Mouse (Mus musculus) E14TG2a.4 (cell line): Measurements from ENCODE around the gene Prkd2.
A peak's percentile ranks its signal among the peaks of the same experiment; 100 is the strongest.

Experiments
- H3K27me3 ChIP-seq: 2 replicates; pipeline ENCODE4 v1.6.1; 2014; ENCODE audit warnings: low read length, control low read depth; ENCODE audit not compliant: insufficient read depth
- H3K36me3 ChIP-seq: 2 replicates; pipeline ENCODE4 v1.6.1; 2014; ENCODE audit warnings: low read length, control low read depth; ENCODE audit not compliant: insufficient read depth
- H3K4me1 ChIP-seq: replicated peaks from 2 replicates; pipeline ENCODE4 v1.6.1; 2014; ENCODE audit warnings: low read depth, low read length, control low read depth
- H3K4me3 ChIP-seq: replicated peaks from 2 replicates; pipeline ENCODE4 v1.5.1; 2014; ENCODE audit warnings: mild to moderate bottlenecking, low read length
- H3K9me3 ChIP-seq: 2 replicates; pipeline ENCODE4 v1.6.1; 2014; ENCODE audit warnings: low read length, control low read depth
- CTCF ChIP-seq: conservative IDR thresholded peaks from 2 replicates; pipeline ENCODE4 v1.5.1; 2014; ENCODE audit warnings: low read length
- NANOG ChIP-seq: IDR thresholded peaks from 2 replicates; pipeline ENCODE4 v1.6.1; 2014; ENCODE audit warnings: borderline replicate concordance, low read length, mixed read lengths
- POU5F1 ChIP-seq: IDR thresholded peaks from 2 replicates; pipeline ENCODE4 v1.6.1; 2014; ENCODE audit warnings: low read length, borderline replicate concordance

The Prkd2 gene

DNA sequence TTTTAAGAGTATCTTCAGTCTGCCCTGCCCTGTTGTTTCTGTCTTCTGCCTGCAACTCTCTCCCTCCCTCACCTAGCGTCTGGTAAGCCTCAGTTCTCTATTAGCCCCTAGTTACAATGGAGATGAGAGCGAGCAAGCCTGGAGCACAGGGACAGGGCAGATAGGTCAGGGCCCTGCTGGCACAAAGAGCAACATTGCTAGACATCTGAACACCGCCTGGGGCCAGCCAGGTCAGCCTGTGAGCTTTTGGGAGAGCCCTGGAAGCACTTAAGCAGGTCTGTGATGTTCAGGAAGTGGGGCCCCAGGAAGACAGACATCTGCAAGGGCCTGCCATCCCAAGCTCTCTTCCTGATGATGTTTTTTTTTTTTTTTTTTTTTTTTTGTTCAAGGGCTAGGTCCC, 21.6 kb upstream of the Prkd2 start:
- Histone ChIP-seq H3K4me3 (no peak overlapping the region), H3K36me3 (peaks cover 77% of the 10 kb centered on the region), H3K27me3 (no peaks in the 10 kb centered on the region), H3K9me3 (no peaks in the 10 kb centered on the region), H3K4me1 (peaks cover 60% of the 10 kb centered on the region)
- no peak for TF ChIP-seq NANOG
- no peak for TF ChIP-seq CTCF
- no peak for TF ChIP-seq POU5F1

GRCm38 (mm10) chr7:16821669-16822101, 21.0 kb upstream of the Prkd2 start:
- no peak for TF ChIP-seq CTCF
- TF ChIP-seq POU5F1: no peak
- no peak for TF ChIP-seq NANOG
- Histone ChIP-seq H3K36me3 (peaks cover 82% of the 10 kb centered on the region), H3K4me1 (peaks cover 65% of the 10 kb centered on the region), H3K27me3 (no peaks in the 10 kb centered on the region), H3K9me3 (no peaks in the 10 kb centered on the region), H3K4me3 (no peak overlapping the region)

DNA sequence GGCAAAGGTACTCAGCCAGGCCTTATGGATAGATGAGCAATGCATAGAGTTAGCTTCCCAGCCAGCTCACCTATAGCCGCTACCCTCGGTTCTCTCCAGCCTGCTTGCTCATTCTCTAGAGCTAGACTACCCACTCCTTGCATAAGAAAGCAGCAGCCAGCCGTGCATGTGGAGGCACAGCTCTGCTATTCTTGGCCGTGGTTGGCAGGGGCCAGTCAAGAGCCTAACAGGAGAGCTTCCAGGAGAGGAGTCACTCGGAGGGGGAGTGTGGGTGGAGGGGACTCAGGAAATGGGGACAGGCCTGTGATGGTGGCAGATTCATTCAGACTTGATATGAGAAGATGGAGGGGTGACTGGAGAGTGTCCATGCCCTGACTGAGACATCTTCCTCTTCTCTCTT, 19.0 kb upstream of the Prkd2 start:
- no peak overlapping the region for H3K4me3 ChIP-seq
- H3K27me3 ChIP-seq: no peaks in the 10 kb centered on the region
- no peaks in the 10 kb centered on the region for H3K9me3 ChIP-seq
- H3K36me3 ChIP-seq: peaks cover 92% of the 10 kb centered on the region
- H3K4me1 ChIP-seq: peaks cover 46% of the 10 kb centered on the region
- TF ChIP-seq CTCF (no peak), NANOG (no peak), POU5F1 (no peak)

GRCm38 (mm10) chr7:16825785-16826184, 16.9 kb upstream of the Prkd2 start:
- Histone ChIP-seq H3K4me1 (peaks cover 40% of the 10 kb centered on the region), H3K4me3 (no peak overlapping the region), H3K36me3 (peaks cover 97% of the 10 kb centered on the region), H3K9me3 (no peaks in the 10 kb centered on the region), H3K27me3 (no peaks in the 10 kb centered on the region)
- TF ChIP-seq CTCF: 0 out of 2 replicates have a peak, but pooled peaks have one; percentile 11
- no peak for TF ChIP-seq POU5F1
- TF ChIP-seq NANOG: no peak

GRCm38 (mm10) chr7:16826571-16826970, 16.1 kb upstream of the Prkd2 start:
- TF ChIP-seq NANOG: no peak
- no peak for TF ChIP-seq POU5F1
- TF ChIP-seq CTCF: no peak
- no peaks in the 10 kb centered on the region for H3K27me3 ChIP-seq
- peak overlapping the region; percentile 52; the same call in 1 of the 2 replicates for H3K4me3 ChIP-seq
- H3K4me1 ChIP-seq: peaks cover 41% of the 10 kb centered on the region
- H3K36me3 ChIP-seq: peaks cover 99% of the 10 kb centered on the region
- no peaks in the 10 kb centered on the region for H3K9me3 ChIP-seq

- peaks cover 38% of the 10 kb centered on the region for H3K4me1 ChIP-seq
- TF ChIP-seq POU5F1 (no peak), NANOG (no peak), CTCF (no peak)
Measured at GRCm38 (mm10) chr7:16827274-16827673, 15.4 kb upstream of the Prkd2 start.

GRCm38 (mm10) chr7:16830449-16830848, 12.3 kb upstream of the Prkd2 start:
- no peaks in the 10 kb centered on the region for H3K27me3 ChIP-seq
- H3K36me3 ChIP-seq: peaks cover 95% of the 10 kb centered on the region
- H3K4me3 ChIP-seq: no peak overlapping the region
- peaks cover 28% of the 10 kb centered on the region for H3K4me1 ChIP-seq
- no peak for TF ChIP-seq NANOG
- TF ChIP-seq POU5F1: no peak
- no peak for TF ChIP-seq CTCF
- no peaks in the 10 kb centered on the region for H3K9me3 ChIP-seq

More at GRCm38 (mm10) chr7:16827274-16827673, 15.4 kb upstream of the Prkd2 start:
- Histone ChIP-seq H3K9me3 (no peaks in the 10 kb centered on the region), H3K4me3 (no peak overlapping the region), H3K36me3 (peaks cover 99% of the 10 kb centered on the region), H3K27me3 (no peaks in the 10 kb centered on the region)

GRCm38 (mm10) chr7:16837916-16838803, 4.5 kb upstream of the Prkd2 start:
- peaks cover 2% of the 10 kb centered on the region for H3K27me3 ChIP-seq
- no peak overlapping the region for H3K4me3 ChIP-seq
- H3K4me1 ChIP-seq: peaks cover 44% of the 10 kb centered on the region
- TF ChIP-seq NANOG: no peak
- TF ChIP-seq CTCF: no peak
- TF ChIP-seq POU5F1: no peak
- H3K36me3 ChIP-seq: peaks cover 80% of the 10 kb centered on the region
- H3K9me3 ChIP-seq: no peaks in the 10 kb centered on the region
